Mouse (Mus musculus) gastrocnemius, postnatal 36 days (tissue): ENCODE measurements around the gene Styxl1. TPM values are rescaled to one million over a fixed set of nuclear protein-coding genes. Genes with fewer than 3 reads are reported as not detected.

Experiments used
- DNase-seq, 2 experiments: peaks; one replicate each; pipeline ENCODE4 v3.0.0; 2022
- intact Hi-C: fragments of 180-260 bp; cut with DNase I; formaldehyde crosslinking; loops from one replicate; pipeline ENCODE4 v1.15.1; 2025
- long read RNA-seq, 2 experiments: library from polyadenylated mRNA; stranded (forward); transcript quantifications; one replicate each; pipeline ENCODE4 v2.0.0; 2021
- total RNA-seq, 2 experiments: library from RNA; stranded (reverse); gene quantifications; 2 replicates each; pipeline ENCODE4 v1.2.3; 2021

Gene Styxl1
- total RNA-seq, result not detected
- long read RNA-seq, experiment 1, result 0 reads
- long read RNA-seq, experiment 2, result 0 reads

DNA sequence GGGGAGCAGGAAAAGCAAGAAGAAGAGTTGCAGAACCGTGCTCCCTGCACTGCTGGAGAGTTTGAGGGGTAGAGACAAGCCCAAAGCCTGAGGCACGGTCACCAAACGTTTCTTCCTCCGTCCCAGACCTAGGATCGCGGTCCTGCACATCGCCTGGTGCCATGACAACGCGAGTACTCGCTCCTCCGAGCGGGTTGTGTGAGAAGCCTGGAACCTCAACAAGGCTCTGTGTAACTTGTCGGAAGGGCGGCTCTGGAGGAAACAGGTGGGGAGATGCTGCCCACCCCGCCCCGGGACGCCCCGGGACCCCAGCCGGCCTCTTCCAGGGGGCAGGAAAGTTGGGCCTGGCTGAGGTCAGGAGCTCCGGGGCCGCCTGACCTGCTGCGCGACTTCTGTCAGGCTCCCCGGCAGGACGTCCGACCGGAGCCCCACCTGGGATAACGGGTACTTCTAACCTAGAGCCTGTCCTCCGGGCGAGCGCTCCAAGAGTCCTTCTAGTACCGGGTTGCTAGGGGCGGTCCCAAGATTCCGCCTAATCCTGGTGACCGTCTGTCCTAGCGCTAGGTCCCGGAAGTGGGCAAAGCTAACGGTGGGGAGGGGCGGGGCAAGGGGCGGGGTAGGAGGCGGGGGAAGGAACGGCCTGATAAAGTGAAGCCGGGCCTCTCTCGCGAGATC lies at the start of gene Styxl1:
Gene Styxl1 (minus strand): TSS at position 590 of the 675 bp plus-strand sequence.
- no peak for DNase-seq
- intact Hi-C loops, result no loop called here

- DNase-seq, result no peak
Observed at GRCm38 (mm10) chr5:135826225-135826624, 48.0 kb upstream of the Styxl1 start.

GRCm38 (mm10) chr5:135824517-135824916 lies 46.3 kb upstream of the Styxl1 start:
- intact Hi-C loops, result no loop called here
- no peak for DNase-seq

More at GRCm38 (mm10) chr5:135826225-135826624, 48.0 kb upstream of the Styxl1 start:
- intact Hi-C loops, result no loop called here

DNA sequence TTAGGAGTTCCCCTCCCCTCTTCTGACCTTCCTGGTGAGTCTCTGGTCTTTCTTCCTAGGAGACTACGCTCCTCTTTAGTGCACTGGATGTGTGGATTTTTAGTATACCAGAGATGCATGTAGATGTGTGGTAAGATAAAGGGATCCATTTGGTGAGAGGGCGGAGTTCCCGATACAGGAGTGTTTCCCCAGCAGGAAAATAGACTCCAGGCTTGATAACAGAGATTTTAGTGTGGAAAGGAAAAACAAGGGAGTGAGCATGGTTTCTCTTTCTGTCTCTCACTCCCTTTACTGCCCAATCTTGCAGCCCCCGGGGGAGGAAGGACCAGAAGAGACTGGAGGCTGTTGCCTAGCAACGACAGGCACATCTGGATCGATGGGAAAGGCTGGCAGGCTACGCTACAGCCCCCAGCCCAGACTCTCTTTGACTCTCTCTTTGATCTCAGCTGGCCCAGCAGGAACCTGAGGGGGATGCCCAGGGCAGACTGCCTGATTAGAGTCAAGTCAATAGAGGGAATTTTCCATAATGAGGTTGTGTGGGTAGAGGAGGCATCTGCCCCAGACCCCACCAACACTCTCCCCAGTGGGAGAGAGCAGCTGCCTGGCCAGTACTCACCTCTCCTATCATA lies 44.2 kb upstream of the Styxl1 start:
- intact Hi-C loops, result no loop called here
- no peak for DNase-seq

- DNase-seq, result no peak
- intact Hi-C loops, result no loop called here
Observed at GRCm38 (mm10) chr5:135818491-135818890, 40.3 kb upstream of the Styxl1 start.

- DNase-seq, result no peak
- intact Hi-C loops, result no loop called here
Observed at GRCm38 (mm10) chr5:135812991-135813390, 34.8 kb upstream of the Styxl1 start.

- no peak for DNase-seq
- intact Hi-C loops, result no loop called here
Observed at GRCm38 (mm10) chr5:135807263-135807637, 29.1 kb upstream of the Styxl1 start.

- intact Hi-C loops, result no loop called here
- peak; percentile 84 to 87 for DNase-seq
Observed at GRCm38 (mm10) chr5:135806555-135807262, 28.5 kb upstream of the Styxl1 start, which contains the start of gene Srrm3. Srrm3 (plus strand) TSS chr5:135806890.

DNA sequence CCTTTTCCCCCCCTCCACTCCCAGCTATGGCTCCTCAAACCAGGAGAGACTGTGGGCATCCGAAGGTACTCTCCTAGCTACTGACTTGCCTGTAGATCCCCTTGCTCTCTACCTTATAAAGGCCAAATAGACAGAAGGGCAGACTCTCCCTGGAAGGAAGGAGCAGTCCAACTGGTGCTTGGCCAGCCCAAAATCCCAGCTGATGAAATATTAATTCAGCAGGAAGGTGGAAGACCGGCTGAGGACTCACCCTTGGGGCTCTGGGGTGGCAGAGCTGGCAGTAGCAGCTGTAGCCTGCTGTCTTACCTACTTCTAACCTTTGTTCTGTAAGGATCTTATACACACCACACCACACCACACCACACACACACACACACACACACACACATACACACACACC lies 26.6 kb upstream of the Styxl1 start:
- no peak for DNase-seq
- intact Hi-C loops, result no loop called here

DNA sequence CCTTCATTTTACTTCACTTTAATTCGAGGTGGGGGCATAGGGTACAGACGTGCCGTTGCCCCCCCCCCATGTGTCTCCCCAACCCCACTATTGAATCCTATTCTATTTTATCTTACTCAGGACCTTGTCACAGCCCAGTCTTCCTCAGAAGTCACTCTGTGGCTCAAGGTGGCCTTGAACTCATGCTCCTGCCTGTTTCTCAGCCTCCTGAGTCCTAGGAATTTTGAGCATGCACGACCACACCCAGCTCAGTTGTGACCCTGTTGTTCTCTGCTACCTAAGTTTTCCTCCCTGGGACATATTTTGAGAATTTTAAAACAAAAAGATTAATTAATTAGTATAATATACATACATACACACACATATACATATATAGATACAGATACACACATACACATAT lies 25.5 kb upstream of the Styxl1 start:
- DNase-seq, result no peak
- intact Hi-C loops, result no loop called here

DNA sequence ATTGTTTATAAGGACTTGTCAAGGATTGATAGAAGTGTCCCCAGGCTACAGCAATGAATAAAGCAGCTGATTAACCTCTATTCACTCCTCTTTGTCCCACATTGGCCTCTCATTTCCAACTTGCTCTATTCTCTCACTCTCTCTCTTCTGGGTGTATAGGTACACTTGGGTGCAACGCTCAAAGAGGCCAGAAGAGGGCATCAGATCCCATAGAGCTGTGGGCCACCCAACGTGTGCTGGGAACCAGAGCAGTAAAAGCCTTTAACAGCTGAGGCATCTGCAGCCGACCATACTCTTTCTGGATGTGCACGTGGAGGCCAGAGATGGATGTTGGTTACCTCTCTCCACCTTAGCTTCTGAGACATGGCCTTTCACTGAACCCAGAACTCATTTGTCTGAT lies 24.9 kb upstream of the Styxl1 start:
- DNase-seq, result no peak
- intact Hi-C loops, result no loop called here

- intact Hi-C loops, result no loop called here
- DNase-seq, result no peak
Observed at GRCm38 (mm10) chr5:135802641-135803040, 24.5 kb upstream of the Styxl1 start.

DNA sequence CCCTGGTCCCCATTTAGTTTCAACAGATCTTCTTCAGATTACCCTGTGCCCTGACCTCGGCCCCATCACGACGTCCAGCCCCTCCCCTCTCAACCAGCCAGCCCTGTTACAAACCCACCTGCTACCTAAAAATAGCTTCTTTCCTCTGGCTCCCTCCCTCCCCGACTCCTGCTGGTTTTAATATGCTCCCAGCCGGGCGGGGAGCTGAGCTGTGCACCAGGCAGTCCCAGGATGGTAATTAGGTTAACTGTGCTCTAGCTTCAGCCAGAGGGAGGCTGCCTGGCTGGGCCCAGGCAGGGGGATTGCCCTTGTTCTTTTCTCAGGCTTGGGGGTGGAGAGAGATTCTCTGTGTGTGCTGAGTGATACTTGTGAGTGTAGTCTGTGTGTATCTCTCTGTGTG lies 22.7 kb upstream of the Styxl1 start:
- intact Hi-C loops, result no loop called here
- DNase-seq, result no peak

GRCm38 (mm10) chr5:135799746-135800145 lies 21.6 kb upstream of the Styxl1 start:
- DNase-seq, result no peak
- intact Hi-C loops, result no loop called here

- intact Hi-C loops, result no loop called here
- no peak for DNase-seq
Observed at GRCm38 (mm10) chr5:135794859-135795181, 16.6 kb upstream of the Styxl1 start.

- DNase-seq, result peak; percentile 83 to 88
- intact Hi-C loops, result loop anchor here (1.0 kb wide), 1 partner anchor 61 kb away; no protein-coding TSS in a partner anchor
Observed at GRCm38 (mm10) chr5:135793996-135794858, 16.0 kb upstream of the Styxl1 start.

DNA sequence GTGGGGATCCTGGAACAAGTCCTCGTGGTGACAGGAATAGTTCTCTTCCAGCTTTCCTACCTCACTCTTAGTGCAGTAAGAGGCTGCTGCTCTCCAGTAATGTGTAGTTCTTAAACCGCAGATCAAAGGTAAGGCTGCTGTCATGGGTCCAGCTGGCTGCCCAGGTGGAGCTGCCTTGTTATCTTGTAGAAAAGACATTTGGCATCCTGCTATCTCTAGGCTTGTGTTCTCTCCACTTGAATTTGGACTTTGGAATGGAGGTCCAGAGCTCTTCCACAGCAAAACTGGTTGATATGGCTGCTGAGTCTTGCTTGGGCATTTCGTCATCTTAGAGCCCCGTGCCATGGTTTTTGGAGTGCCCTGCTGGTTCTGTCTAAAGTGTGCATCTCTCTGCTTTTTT lies 4.7 kb upstream of the Styxl1 start:
- no peak for DNase-seq
- intact Hi-C loops, result no loop called here

DNA sequence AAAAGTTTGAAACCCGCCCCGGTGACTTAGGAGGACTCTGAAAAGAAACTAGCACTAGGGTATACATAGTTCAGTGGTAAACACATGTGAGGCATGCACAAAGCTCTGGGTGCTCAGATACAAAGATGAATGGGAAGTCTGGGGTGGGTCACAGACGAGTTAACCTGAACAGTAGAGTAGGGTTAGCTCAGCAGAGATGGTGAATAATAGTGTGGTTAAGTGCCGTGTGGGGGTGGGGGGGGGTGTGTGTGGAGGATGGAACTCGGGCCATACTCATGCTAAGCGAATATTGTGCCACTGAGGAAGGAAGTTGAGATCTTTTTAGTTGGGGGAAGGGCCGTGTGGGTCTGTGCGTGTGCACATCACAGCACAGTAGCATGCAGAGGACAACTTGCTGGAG lies 2.1 kb upstream of the Styxl1 start:
- no peak for DNase-seq
- intact Hi-C loops, result no loop called here

DNA sequence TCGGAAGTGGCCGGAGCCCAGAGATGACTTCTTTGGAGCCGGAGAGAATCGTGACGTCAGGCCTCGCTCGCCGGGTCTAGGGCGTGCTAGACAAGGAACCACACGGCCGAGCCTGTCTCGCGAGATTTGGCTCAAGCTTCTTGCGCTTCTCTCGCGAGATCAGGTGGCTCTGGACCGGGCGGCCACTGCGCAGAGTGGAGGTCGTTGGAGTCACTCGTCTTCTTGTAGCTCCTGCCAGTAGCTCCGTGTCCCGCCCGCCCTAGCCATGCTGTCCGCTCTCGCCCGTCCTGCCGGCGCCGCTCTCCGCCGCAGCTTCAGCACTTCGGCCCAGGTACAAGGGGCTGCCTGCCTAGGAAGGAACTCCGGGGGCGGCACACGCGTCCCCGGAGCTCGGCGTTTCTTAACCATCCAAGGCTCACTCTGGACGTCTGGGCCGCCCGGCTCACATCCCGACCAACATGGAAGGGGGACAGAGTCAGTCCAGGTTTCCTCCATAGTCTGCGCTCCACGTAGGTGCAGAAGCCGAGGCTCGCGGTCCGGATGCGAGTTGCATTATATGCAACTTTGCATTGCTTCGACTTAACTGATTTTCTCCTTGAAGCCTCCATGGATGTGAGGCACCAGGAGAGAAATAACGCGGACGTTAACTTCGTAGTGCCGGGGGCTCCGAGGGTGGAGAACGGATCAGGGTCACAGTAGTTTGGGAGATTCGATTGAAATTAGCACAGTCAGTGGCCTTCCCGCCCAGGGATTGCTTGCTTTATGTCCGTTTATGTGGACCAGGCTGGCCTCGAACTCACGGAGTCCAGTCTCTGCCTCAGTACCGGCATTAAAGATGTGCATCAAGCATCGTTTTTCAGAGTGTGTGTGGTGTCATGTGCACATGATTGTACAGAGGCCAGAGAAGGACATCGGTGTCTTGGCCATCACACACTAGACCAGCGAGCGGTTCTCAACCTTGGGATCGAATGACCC lies 573 bp upstream of the Styxl1 start, which contains the start of gene Mdh2:
Gene Mdh2 (plus strand): TSS at position 10 of the 975 bp plus-strand sequence.
- DNase-seq, result peak; percentile 97 to 100
- intact Hi-C loops, result no loop called here
